Mouse (Mus musculus) stomach, postnatal 0 days (tissue): ENCODE results near the gene Scn11a. TPM values are rescaled to one million over a fixed set of nuclear protein-coding genes. Genes with fewer than 3 reads are reported as not detected.

Experiments
- ATAC-seq: fragments of 200-750 bp; cut with Nextera tagmentation; 2 replicates; pipeline ENCODE4 v1.8.0; 2017; ENCODE audit not compliant: low FRiP score, low TSS enrichment
- DNase-seq: peaks from one replicate; pipeline ENCODE4 v3.0.0-alpha.2; 2016; ENCODE audit warnings: low spot score
- H3K27ac ChIP-seq: fragments of 300-500 bp; sonication (generic); replicated peaks from 2 replicates; pipeline ENCODE4 v1.5.1; 2014; ENCODE audit warnings: mild to moderate bottlenecking, control low read depth
- H3K27me3 ChIP-seq: fragments of 300-500 bp; sonication (generic); 2 replicates; pipeline ENCODE4 v1.6.1; 2014; ENCODE audit warnings: low read length; ENCODE audit not compliant: control insufficient read depth, insufficient read depth
- H3K36me3 ChIP-seq: fragments of 300-500 bp; sonication (generic); 2 replicates; pipeline ENCODE4 v1.6.1; 2014; ENCODE audit warnings: low read length, mixed read lengths; ENCODE audit not compliant: control insufficient read depth, insufficient read depth
- H3K4me1 ChIP-seq: fragments of 300-500 bp; sonication (generic); replicated peaks from 2 replicates; pipeline ENCODE4 v1.6.1; 2014; ENCODE audit warnings: antibody characterized with exemption; ENCODE audit not compliant: control insufficient read depth, insufficient read depth
- H3K4me2 ChIP-seq: fragments of 300-500 bp; sonication (generic); replicated peaks from 2 replicates; pipeline ENCODE4 v1.6.1; 2014; ENCODE audit warnings: low read depth, mild to moderate bottlenecking, control low read depth, moderate library complexity
- H3K4me3 ChIP-seq: fragments of 300-500 bp; sonication (generic); 2 replicates; pipeline ENCODE4 v1.5.1; 2014; ENCODE audit warnings: low read depth, low read length, control low read depth
- H3K9ac ChIP-seq: fragments of 300-500 bp; sonication (generic); 2 replicates; pipeline ENCODE4 v1.6.1; 2014; ENCODE audit warnings: mild to moderate bottlenecking, low read length, control low read depth, mixed read lengths
- H3K9me3 ChIP-seq: fragments of 300-500 bp; sonication (generic); 2 replicates; pipeline ENCODE4 v1.6.1; 2016; ENCODE audit warnings: low read length; ENCODE audit not compliant: control insufficient read depth
- CTCF ChIP-seq: IDR thresholded peaks from 2 replicates; pipeline ENCODE4 v1.5.1; 2016; ENCODE audit warnings: antibody characterized with exemption, low read depth, mild to moderate bottlenecking, moderate library complexity
- EP300 ChIP-seq: optimal IDR thresholded peaks from 2 replicates; pipeline ENCODE3; 2016; ENCODE audit warnings: antibody characterized with exemption
- WGBS: fragments of 180-500 bp; shearing (Covaris S2); extraction: QIAGEN DNeasy Blood & Tissue Kit; methylation state at CpG from one replicate; pipeline ENCODE4 v1.1.7; 2014; 5-methylcytosine and 5-hydroxymethylcytosine counted together
- polyA plus RNA-seq: library from polyadenylated mRNA; unstranded; fragments of >200 nt; fragmentation: Nextera tagmentation; extraction: Ambion mirVana; gene quantifications from 2 replicates; pipeline ENCODE4 v1.2.1, GENCODE M21; 2015

Scn11a gene
- polyA plus RNA-seq, 1 experiment from 2014 or later = 0.04 TPM

DNA sequence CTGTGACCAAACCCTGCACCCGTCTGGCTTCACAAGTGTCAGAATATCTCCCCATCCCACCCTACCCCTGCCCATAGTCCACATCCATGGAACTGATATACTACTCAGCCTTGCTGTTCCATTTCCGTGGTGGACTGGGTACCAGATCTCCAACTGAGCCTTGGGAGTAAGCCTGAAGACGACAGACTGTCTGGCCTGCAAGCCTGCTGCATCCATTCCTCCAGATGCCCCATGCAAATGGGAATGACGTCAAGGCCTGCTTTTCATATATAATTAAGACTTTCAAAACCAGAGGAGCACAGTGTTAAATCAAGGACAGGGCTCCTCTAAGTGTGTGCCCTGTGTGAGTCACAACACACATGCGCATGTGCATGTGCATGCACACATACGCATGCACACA lies 21.9 kb upstream of the Scn11a start:
- no peaks in the 10 kb centered on the region for H3K27me3 ChIP-seq
- ATAC-seq (no peak), DNase-seq (no peak)
- 79% methylated on average over 6 of the region's 6 CpGs for WGBS
- H3K36me3 ChIP-seq = no peaks in the 10 kb centered on the region
- no peaks in the 10 kb centered on the region for H3K4me1 ChIP-seq
- no peak overlapping the region for H3K9ac ChIP-seq
- no peak overlapping the region for H3K4me3 ChIP-seq
- TF ChIP-seq EP300 (no peak), CTCF (no peak)
- H3K9me3 ChIP-seq = no peaks in the 10 kb centered on the region
- no peak overlapping the region for H3K4me2 ChIP-seq
- no peak overlapping the region for H3K27ac ChIP-seq

DNA sequence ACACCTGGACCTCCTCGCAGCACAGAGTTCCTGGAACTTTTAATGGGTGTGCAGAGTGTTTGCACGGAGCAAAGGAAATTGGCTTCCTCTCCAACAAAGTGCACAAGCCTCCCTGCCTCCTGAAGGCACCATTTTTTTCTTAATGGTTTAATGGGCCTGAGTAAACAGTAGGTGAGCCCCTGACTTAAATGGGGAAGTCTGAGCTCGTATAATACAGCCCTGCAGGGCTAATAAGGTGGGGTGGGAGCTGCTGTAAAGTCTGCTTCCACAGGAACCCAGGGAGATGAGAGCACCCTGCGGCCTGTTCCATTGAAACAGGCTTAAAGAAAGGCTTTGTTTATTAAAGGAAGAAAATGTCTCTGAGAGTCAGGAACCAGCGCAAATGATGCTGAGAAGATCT lies 19.5 kb upstream of the Scn11a start:
- Histone ChIP-seq H3K4me2 (no peak overlapping the region), H3K9me3 (no peaks in the 10 kb centered on the region), H3K36me3 (no peaks in the 10 kb centered on the region), H3K27me3 (no peaks in the 10 kb centered on the region), H3K4me1 (no peaks in the 10 kb centered on the region), H3K27ac (no peak overlapping the region), H3K4me3 (no peak overlapping the region), H3K9ac (no peak overlapping the region)
- no peak for ATAC-seq
- 38% methylated on average over 5 of the region's 5 CpGs for WGBS
- TF ChIP-seq CTCF = no peak
- TF ChIP-seq EP300 = no peak
- DNase-seq = no peak

DNA sequence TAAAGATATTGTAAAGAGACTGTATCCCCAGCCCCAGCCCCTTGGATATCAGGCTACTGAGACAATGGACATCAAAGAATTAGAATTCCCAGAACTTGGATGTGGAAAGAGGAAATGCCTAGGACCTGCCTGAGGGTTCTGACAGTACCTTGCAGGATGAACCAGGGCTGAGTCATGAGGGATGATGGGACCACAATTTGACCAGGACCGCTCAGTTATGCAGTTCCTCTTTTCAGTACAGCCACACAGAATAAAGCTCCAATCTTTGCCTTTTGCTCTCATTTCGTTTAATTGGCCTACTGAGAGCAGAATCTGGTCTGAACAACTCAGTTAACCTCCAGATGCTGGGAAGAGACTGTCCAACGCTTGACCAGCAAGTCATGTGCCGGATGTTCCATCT lies 18.3 kb upstream of the Scn11a start:
- Histone ChIP-seq H3K27ac (no peak overlapping the region), H3K4me2 (no peak overlapping the region), H3K36me3 (no peaks in the 10 kb centered on the region), H3K9ac (no peak overlapping the region), H3K4me3 (no peak overlapping the region), H3K4me1 (no peaks in the 10 kb centered on the region), H3K27me3 (no peaks in the 10 kb centered on the region), H3K9me3 (no peaks in the 10 kb centered on the region)
- 82% methylated on average over 4 of the region's 4 CpGs for WGBS
- DNase-seq = no peak
- TF ChIP-seq CTCF = no peak
- TF ChIP-seq EP300 = no peak
- ATAC-seq = no peak

GRCm38 (mm10) chr9:119842541-119843169 lies 17.4 kb upstream of the Scn11a start:
- H3K4me2 ChIP-seq = no peak overlapping the region
- no peaks in the 10 kb centered on the region for H3K36me3 ChIP-seq
- TF ChIP-seq EP300 = no peak
- TF ChIP-seq CTCF = no peak
- ATAC-seq = no peak
- H3K27me3 ChIP-seq = no peaks in the 10 kb centered on the region
- 43% methylated on average over 4 of the region's 4 CpGs for WGBS
- no peaks in the 10 kb centered on the region for H3K4me1 ChIP-seq
- no peaks in the 10 kb centered on the region for H3K9me3 ChIP-seq
- no peak overlapping the region for H3K9ac ChIP-seq
- H3K4me3 ChIP-seq = no peak overlapping the region
- H3K27ac ChIP-seq = no peak overlapping the region
- no peak for DNase-seq

GRCm38 (mm10) chr9:119842091-119842490 lies 16.8 kb upstream of the Scn11a start:
- Histone ChIP-seq H3K27ac (no peak overlapping the region), H3K9ac (no peak overlapping the region), H3K36me3 (no peaks in the 10 kb centered on the region), H3K4me1 (no peaks in the 10 kb centered on the region), H3K9me3 (no peaks in the 10 kb centered on the region), H3K4me3 (no peak overlapping the region), H3K27me3 (no peaks in the 10 kb centered on the region), H3K4me2 (no peak overlapping the region)
- no peak for DNase-seq
- ATAC-seq = no peak
- TF ChIP-seq CTCF (no peak), EP300 (no peak)
- 39% methylated on average over 6 of the region's 6 CpGs for WGBS

DNA sequence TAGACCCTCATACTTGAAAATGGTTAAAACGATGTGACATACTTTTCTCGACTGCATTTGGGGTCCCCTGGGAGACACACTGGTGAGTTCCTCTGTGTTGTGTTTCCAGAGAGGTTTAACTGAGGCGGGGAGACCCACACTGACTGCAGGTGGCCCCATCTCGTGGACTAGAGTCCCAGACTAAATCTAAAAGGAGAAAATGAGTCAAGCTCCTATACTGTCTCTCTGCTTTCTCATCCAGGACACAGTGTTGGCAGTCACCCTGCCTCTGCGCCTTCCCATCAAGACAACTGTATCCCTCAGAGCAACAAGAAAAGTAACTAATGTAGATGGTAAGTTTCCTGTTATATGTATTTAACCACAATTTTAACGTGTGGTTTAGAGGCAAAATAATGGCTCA lies 15.9 kb upstream of the Scn11a start:
- TF ChIP-seq EP300 (no peak), CTCF (no peak)
- Histone ChIP-seq H3K4me3 (no peak overlapping the region), H3K9ac (no peak overlapping the region), H3K27ac (no peak overlapping the region), H3K4me1 (no peaks in the 10 kb centered on the region), H3K9me3 (no peaks in the 10 kb centered on the region), H3K4me2 (no peak overlapping the region), H3K36me3 (no peaks in the 10 kb centered on the region), H3K27me3 (no peaks in the 10 kb centered on the region)
- ATAC-seq (no peak), DNase-seq (no peak)
- 80% methylated on average over 6 of the region's 6 CpGs for WGBS
